Mouse (Mus musculus): ENCODE measurements around the gene Ube3c. TPM values are rescaled to one million over a fixed set of nuclear protein-coding genes. Genes with fewer than 3 reads are reported as not detected.
"Not testable (repeated sequence)": the region's sequence is repeated elsewhere in the genome, so short reads cannot be mapped to it uniquely, and the experiment has no call there.

The Ube3c gene
- polyA plus RNA-seq, 1 experiment from 2014 or later, result 31.0 TPM

DNA sequence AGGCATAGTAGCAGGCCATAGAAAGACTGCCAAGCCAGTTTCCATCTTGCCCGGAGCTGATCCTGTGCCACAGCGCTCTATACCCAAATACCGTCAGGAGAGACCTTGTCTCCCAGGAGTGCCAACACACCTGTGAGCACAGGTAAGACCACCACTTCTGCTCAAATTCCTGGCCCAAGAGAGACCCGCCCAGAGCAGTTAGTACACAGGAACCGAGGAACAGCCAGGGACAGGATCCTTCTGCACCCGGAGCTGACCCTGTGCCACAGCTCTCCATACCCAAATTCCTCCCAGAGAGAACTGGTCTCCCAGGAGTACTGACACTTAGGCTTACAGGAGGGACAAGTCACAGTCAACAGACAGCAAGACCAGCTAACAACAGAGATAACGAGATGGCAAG, 23.1 kb downstream of the Ube3c start:
- not testable (repeated sequence) for DNase-seq (ENCODE audit: low spot score); H3K9ac ChIP-seq (ENCODE audit: low read depth, low read length); H3K4me1 ChIP-seq (replicated peaks; ENCODE audit: control insufficient read depth, insufficient read depth, low read length); H3K27ac ChIP-seq (ENCODE audit: low read depth, low read length); H3K27me3 ChIP-seq (ENCODE audit: control insufficient read depth, insufficient read depth, low read length); H3K4me3 ChIP-seq (ENCODE audit: low read depth, low read length); H3K4me2 ChIP-seq (replicated peaks; ENCODE audit: low read depth, low read length); H3K9me3 ChIP-seq (ENCODE audit: control insufficient read depth, low read length); ATAC-seq (ENCODE audit: low FRiP score)
- H3K36me3 ChIP-seq (ENCODE audit: control insufficient read depth, insufficient read depth, low read length), result peaks cover 16% of the 10 kb centered on the region
- 98% methylated on average over 7 of the region's 7 CpGs for WGBS

- H3K9me3 ChIP-seq (ENCODE audit: control insufficient read depth, low read length), result no peaks in the 10 kb centered on the region
- no peak overlapping the region for H3K4me3 ChIP-seq (ENCODE audit: low read depth, low read length)
- H3K27ac ChIP-seq (ENCODE audit: low read depth, low read length), result no peak overlapping the region
- no peaks in the 10 kb centered on the region for H3K4me1 ChIP-seq (replicated peaks; ENCODE audit: control insufficient read depth, insufficient read depth, low read length)
- no peak overlapping the region for H3K4me2 ChIP-seq (replicated peaks; ENCODE audit: low read depth, low read length)
- no peak overlapping the region for H3K9ac ChIP-seq (ENCODE audit: low read depth, low read length)
- no peaks in the 10 kb centered on the region for H3K36me3 ChIP-seq (ENCODE audit: control insufficient read depth, insufficient read depth, low read length)
- DNase-seq (ENCODE audit: low spot score) (no peak), ATAC-seq (ENCODE audit: low FRiP score) (no peak)
- 72% methylated on average over 2 of the region's 2 CpGs for WGBS
- no peaks in the 10 kb centered on the region for H3K27me3 ChIP-seq (ENCODE audit: control insufficient read depth, insufficient read depth, low read length)
Measured at GRCm38 (mm10) chr5:29606546-29606945, 37.5 kb downstream of the Ube3c start.

- Histone ChIP-seq H3K27ac (ENCODE audit: low read depth, low read length) (no peak overlapping the region), H3K9me3 (ENCODE audit: control insufficient read depth, low read length) (no peaks in the 10 kb centered on the region), H3K9ac (ENCODE audit: low read depth, low read length) (no peak overlapping the region), H3K27me3 (ENCODE audit: control insufficient read depth, insufficient read depth, low read length) (no peaks in the 10 kb centered on the region), H3K36me3 (ENCODE audit: control insufficient read depth, insufficient read depth, low read length) (no peaks in the 10 kb centered on the region; the same call in 1 of the 2 replicates), H3K4me2 (replicated peaks; ENCODE audit: low read depth, low read length) (no peak overlapping the region), H3K4me3 (ENCODE audit: low read depth, low read length) (no peak overlapping the region), H3K4me1 (replicated peaks; ENCODE audit: control insufficient read depth, insufficient read depth, low read length) (no peaks in the 10 kb centered on the region)
- ATAC-seq (ENCODE audit: low FRiP score) (no peak), DNase-seq (ENCODE audit: low spot score) (no peak)
- 90% methylated on average over 10 of the region's 10 CpGs for WGBS
Measured at GRCm38 (mm10) chr5:29625610-29626009, 56.6 kb downstream of the Ube3c start.

GRCm38 (mm10) chr5:29629941-29630340, 60.9 kb downstream of the Ube3c start:
- Histone ChIP-seq H3K9ac (ENCODE audit: low read depth, low read length) (no peak overlapping the region), H3K27me3 (ENCODE audit: control insufficient read depth, insufficient read depth, low read length) (no peaks in the 10 kb centered on the region), H3K4me1 (replicated peaks; ENCODE audit: control insufficient read depth, insufficient read depth, low read length) (no peaks in the 10 kb centered on the region), H3K9me3 (ENCODE audit: control insufficient read depth, low read length) (no peaks in the 10 kb centered on the region), H3K4me3 (ENCODE audit: low read depth, low read length) (no peak overlapping the region), H3K27ac (ENCODE audit: low read depth, low read length) (no peak overlapping the region), H3K4me2 (replicated peaks; ENCODE audit: low read depth, low read length) (no peak overlapping the region), H3K36me3 (ENCODE audit: control insufficient read depth, insufficient read depth, low read length) (no peaks in the 10 kb centered on the region; the same call in 1 of the 2 replicates)
- DNase-seq (ENCODE audit: low spot score), result no peak
- no peak for ATAC-seq (ENCODE audit: low FRiP score)
- WGBS, result 90% methylated on average over 2 of the region's 2 CpGs

GRCm38 (mm10) chr5:29631711-29632110, 62.7 kb downstream of the Ube3c start:
- DNase-seq (ENCODE audit: low spot score) (no peak), ATAC-seq (ENCODE audit: low FRiP score) (no peak)
- H3K4me2 ChIP-seq (replicated peaks; ENCODE audit: low read depth, low read length), result no peak overlapping the region
- no peaks in the 10 kb centered on the region; the same call in 1 of the 2 replicates for H3K36me3 ChIP-seq (ENCODE audit: control insufficient read depth, insufficient read depth, low read length)
- H3K4me1 ChIP-seq (replicated peaks; ENCODE audit: control insufficient read depth, insufficient read depth, low read length), result no peaks in the 10 kb centered on the region
- no peak overlapping the region for H3K4me3 ChIP-seq (ENCODE audit: low read depth, low read length)
- H3K27me3 ChIP-seq (ENCODE audit: control insufficient read depth, insufficient read depth, low read length), result no peaks in the 10 kb centered on the region
- no peak overlapping the region for H3K9ac ChIP-seq (ENCODE audit: low read depth, low read length)
- H3K27ac ChIP-seq (ENCODE audit: low read depth, low read length), result no peak overlapping the region
- H3K9me3 ChIP-seq (ENCODE audit: control insufficient read depth, low read length), result no peaks in the 10 kb centered on the region
- 91% methylated on average over 3 of the region's 3 CpGs for WGBS

GRCm38 (mm10) chr5:29636298-29636697, 67.3 kb downstream of the Ube3c start:
- H3K9ac ChIP-seq (ENCODE audit: low read depth, low read length), result no peak overlapping the region
- H3K36me3 ChIP-seq (ENCODE audit: control insufficient read depth, insufficient read depth, low read length), result peaks cover 3% of the 10 kb centered on the region; the same call in 1 of the 2 replicates
- H3K4me2 ChIP-seq (replicated peaks; ENCODE audit: low read depth, low read length), result no peak overlapping the region
- H3K27ac ChIP-seq (ENCODE audit: low read depth, low read length), result no peak overlapping the region
- no peak for DNase-seq (ENCODE audit: low spot score)
- no peaks in the 10 kb centered on the region for H3K27me3 ChIP-seq (ENCODE audit: control insufficient read depth, insufficient read depth, low read length)
- no peak for ATAC-seq (ENCODE audit: low FRiP score)
- no peak overlapping the region for H3K4me3 ChIP-seq (ENCODE audit: low read depth, low read length)
- H3K9me3 ChIP-seq (ENCODE audit: control insufficient read depth, low read length), result no peaks in the 10 kb centered on the region
- no peaks in the 10 kb centered on the region for H3K4me1 ChIP-seq (replicated peaks; ENCODE audit: control insufficient read depth, insufficient read depth, low read length)

DNA sequence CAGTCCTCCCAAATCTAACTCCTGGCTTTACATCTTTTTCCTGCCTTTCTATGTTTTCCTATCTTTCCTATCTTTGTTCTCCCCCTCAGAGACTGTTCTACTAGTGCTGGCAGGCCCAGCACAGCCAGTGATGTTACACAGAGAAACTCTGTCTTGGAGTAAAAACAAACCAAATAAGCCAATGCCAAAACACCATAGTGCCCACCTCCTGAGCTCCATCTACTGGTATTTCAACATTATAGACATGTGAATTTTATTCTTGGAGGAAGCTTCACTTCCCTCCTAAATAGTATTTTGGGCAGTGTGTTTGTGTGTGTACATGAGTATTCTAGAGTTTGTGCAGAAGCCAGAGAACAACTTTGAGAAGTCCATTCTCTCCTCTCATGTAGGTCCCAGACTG, 67.8 kb downstream of the Ube3c start:
- Histone ChIP-seq H3K9ac (ENCODE audit: low read depth, low read length) (no peak overlapping the region), H3K27ac (ENCODE audit: low read depth, low read length) (no peak overlapping the region), H3K4me3 (ENCODE audit: low read depth, low read length) (no peak overlapping the region), H3K4me1 (replicated peaks; ENCODE audit: control insufficient read depth, insufficient read depth, low read length) (no peaks in the 10 kb centered on the region), H3K9me3 (ENCODE audit: control insufficient read depth, low read length) (no peaks in the 10 kb centered on the region), H3K27me3 (ENCODE audit: control insufficient read depth, insufficient read depth, low read length) (no peaks in the 10 kb centered on the region), H3K36me3 (ENCODE audit: control insufficient read depth, insufficient read depth, low read length) (peaks cover 3% of the 10 kb centered on the region; the same call in 1 of the 2 replicates), H3K4me2 (replicated peaks; ENCODE audit: low read depth, low read length) (no peak overlapping the region)
- ATAC-seq (ENCODE audit: low FRiP score), result no peak
- DNase-seq (ENCODE audit: low spot score), result no peak

DNA sequence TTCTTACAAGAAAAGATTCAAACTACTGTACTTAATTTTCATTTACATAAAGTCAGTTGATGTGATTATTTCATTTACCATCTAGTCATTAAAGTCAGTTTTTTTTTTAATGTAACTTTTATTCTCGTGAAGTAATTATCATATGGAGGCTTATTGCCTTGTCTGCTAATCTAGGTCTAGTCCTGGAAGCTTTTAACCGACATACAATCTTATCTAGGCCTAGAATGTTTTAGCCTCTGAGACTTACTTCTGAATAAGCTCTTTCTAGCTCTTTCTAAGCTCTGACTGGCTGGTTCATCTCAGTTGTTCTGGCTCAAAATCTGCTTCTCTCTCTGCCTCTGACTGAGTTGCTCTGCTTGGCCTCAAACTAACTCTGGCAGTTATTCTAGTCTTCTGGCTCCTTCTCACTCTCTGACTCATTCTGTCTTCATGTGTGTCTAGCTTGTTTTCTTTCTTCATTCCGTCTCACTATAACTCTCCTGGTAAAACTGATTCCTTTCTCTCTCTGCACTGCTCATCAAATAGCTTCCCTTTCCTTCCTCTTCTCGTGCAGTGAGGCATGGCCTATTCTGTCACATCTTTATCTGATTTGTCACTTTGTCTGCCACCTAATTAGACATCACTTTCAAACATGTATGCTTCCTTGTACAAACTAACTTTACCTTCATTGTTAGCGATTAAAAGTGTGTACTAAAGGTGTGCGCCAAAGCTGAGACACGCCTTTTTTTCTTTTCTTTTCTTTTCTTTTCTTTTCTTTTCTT, 72.3 kb downstream of the Ube3c start:
- Histone ChIP-seq H3K9me3 (ENCODE audit: control insufficient read depth, low read length) (no peaks in the 10 kb centered on the region), H3K27me3 (ENCODE audit: control insufficient read depth, insufficient read depth, low read length) (no peaks in the 10 kb centered on the region), H3K4me1 (replicated peaks; ENCODE audit: control insufficient read depth, insufficient read depth, low read length) (no peaks in the 10 kb centered on the region), H3K36me3 (ENCODE audit: control insufficient read depth, insufficient read depth, low read length) (peaks cover 3% of the 10 kb centered on the region; the same call in 1 of the 2 replicates), H3K4me2 (replicated peaks; ENCODE audit: low read depth, low read length) (no peak overlapping the region), H3K9ac (ENCODE audit: low read depth, low read length) (no peak overlapping the region), H3K27ac (ENCODE audit: low read depth, low read length) (no peak overlapping the region), H3K4me3 (ENCODE audit: low read depth, low read length) (no peak overlapping the region)
- WGBS, result 91% methylated on average over 7 of the region's 7 CpGs
- DNase-seq (ENCODE audit: low spot score) (no peak), ATAC-seq (ENCODE audit: low FRiP score) (no peak)

DNA sequence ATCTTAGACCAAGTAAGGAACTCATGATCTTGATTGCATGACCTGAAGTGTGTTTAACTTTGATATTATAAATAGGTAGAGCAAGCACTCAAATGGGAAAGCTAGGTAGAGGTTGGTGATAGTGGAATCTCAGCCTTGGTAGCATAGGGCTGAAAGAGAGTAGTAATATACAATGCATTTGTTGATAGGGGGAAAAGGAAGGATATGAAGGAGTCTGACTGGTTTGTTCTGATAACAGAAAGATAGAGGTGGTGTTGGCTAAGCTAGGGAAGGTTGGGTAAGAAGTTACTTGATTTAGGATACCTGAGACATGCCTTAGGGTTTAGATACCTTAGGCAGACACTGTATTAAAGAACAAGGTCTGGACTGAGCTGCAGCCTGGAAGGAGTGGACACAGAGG, 82.7 kb downstream of the Ube3c start:
- no peaks in the 10 kb centered on the region for H3K4me1 ChIP-seq (replicated peaks; ENCODE audit: control insufficient read depth, insufficient read depth, low read length)
- H3K27me3 ChIP-seq (ENCODE audit: control insufficient read depth, insufficient read depth, low read length), result no peaks in the 10 kb centered on the region
- no peak overlapping the region for H3K27ac ChIP-seq (ENCODE audit: low read depth, low read length)
- no peak for DNase-seq (ENCODE audit: low spot score)
- H3K9ac ChIP-seq (ENCODE audit: low read depth, low read length), result no peak overlapping the region
- H3K36me3 ChIP-seq (ENCODE audit: control insufficient read depth, insufficient read depth, low read length), result 0 out of 2 replicates have a peak, but pooled peaks cover 6% of the 10 kb centered on the region
- H3K9me3 ChIP-seq (ENCODE audit: control insufficient read depth, low read length), result no peaks in the 10 kb centered on the region
- no peak for ATAC-seq (ENCODE audit: low FRiP score)
- H3K4me2 ChIP-seq (replicated peaks; ENCODE audit: low read depth, low read length), result no peak overlapping the region
- no peak overlapping the region for H3K4me3 ChIP-seq (ENCODE audit: low read depth, low read length)

Measured in hindbrain, embryonic 11.5 days (tissue).